Mouse (Mus musculus) megakaryocyte-erythroid progenitor cell, adult 5 weeks (primary cell): ENCODE data around the gene Gm14409. TPM values are rescaled to one million over a fixed set of nuclear protein-coding genes. Genes with fewer than 3 reads are reported as not detected.

Experiments used
- polyA plus RNA-seq: library from polyadenylated mRNA; stranded (reverse); fragments of >175 nt; gene quantifications from 2 replicates; pipeline ENCODE4 v1.2.3, GENCODE M21; 2012

Gm14409 gene
- 0.10 TPM in 1 of 2 replicates, not detected in the other for polyA plus RNA-seq

DNA sequence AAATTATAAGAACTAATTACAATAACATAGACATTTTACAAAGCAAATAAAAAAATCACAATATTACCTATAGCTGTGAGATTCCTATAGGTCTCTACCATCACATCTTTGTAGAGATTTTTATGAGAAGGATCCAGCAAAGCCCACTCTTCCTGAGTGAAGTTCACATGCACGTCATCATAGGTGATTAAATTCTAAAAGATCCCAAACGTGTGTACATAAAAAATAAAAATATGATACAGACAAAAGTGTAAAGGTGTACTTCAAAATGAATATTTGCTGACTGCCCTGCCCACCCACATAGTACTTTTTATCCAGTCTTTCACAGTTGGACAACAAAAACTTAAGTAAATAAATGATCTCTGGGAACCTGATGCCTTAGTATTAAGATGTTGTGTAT lies at the start of gene Gm14409:
Gm14409 (minus strand) TSS at position 101 of the 400 bp plus-strand sequence.

Other genes starting within 250 kb of the Gm14409 start
- not detected in 2 replicates for gene Gm14401, start 192.7 kb downstream of the Gm14409 start, polyA plus RNA-seq
- gene Gm14410, start 60.6 kb downstream of the Gm14409 start, polyA plus RNA-seq, result 0.93 and 3.7 TPM in 2 replicates
- gene Gm14412, start 57.3 kb upstream of the Gm14409 start, polyA plus RNA-seq, result not detected in 2 replicates
- 0.10 and 0.12 TPM in 2 replicates for gene Gm14418, start 131.3 kb upstream of the Gm14409 start, polyA plus RNA-seq
- 0.26 and 0.30 TPM in 2 replicates for gene Zfp970, start 197.7 kb upstream of the Gm14409 start, polyA plus RNA-seq
- 0.11 TPM in 1 of 2 replicates, not detected in the other for gene Gm14403, start 231.2 kb upstream of the Gm14409 start, polyA plus RNA-seq